Mouse (Mus musculus): ENCODE data around the gene Cfap69.
A peak's percentile ranks its signal among the peaks of the same experiment; 100 is the strongest.

The Cfap69 gene

DNA sequence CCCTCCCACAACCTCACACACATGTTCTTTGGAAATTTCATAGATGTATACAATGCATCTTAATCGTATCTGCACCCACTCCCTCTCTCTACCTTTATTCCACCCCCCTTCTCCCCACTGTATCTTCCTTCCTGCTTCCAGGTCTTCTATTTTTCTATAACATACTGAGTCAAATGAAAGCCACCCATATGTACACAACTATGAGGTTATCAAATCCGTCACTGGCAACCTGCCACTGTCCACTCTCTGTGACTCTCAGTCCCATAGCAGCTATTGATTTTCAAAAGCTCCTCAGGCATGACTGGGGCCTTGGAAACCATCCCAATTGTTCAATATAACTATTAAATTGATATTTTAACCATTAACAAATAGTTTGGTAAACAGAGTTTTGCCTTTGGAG lies 6.1 kb downstream of the Cfap69 start:
- DNase-seq (ENCODE audit: low spot score in 2 of 2), result no peak

DNA sequence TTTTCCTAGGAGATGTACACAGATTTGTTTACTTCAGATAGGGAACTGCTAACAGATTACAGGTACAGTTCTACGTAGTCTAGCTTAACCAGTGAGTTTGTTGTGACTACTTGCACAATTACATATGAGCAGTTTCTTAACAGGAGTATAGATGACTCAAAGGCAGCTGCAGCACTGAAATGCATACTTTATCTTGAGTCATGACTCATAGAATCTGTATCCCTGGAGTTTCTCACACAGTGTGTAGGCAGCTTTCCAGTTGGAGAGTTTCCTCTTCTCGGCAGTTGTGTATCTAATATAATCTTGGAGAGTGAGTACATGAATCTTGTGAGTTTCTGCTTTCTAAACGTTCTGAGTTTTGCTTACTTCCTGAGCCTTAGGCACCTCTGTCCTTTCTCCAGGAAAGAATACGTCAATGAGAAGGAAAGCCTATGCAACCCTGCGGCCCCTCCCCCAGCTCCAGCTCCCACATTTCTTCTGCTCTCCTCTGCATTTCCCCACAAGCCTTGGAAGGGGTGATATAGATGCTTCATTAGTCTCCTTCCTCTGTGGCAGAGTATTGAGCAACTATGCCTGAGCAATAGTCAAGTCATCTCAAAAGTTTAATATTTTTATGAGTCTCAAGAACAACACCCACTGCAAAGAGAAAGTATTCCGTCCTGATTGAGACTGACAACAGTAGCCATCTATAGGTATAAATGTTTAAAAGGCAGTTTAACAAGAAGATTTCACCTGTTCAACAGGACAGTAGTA lies 15.0 kb downstream of the Cfap69 start:
- DNase-seq (ENCODE audit: low spot score in 2 of 2), result peak; percentile 7 to 24

DNA sequence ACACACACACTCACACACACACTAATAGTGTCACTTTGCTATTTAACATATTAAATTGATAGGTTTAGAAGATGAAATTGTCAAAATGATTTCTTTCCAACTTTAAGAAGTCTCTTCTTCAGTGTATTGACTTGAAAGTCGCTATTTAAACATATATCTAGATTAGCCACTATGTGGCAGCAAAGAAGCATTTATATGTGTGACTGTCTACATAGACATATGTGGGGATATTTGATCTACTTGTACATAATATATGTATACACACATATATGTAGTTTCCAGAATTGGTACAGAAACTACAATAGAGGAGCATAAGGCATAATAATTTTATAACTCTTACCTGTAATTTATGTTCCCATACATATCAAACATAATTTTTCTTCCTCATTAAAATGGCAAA lies 17.9 kb downstream of the Cfap69 start:
- DNase-seq (ENCODE audit: low spot score in 2 of 2), result no peak

DNA sequence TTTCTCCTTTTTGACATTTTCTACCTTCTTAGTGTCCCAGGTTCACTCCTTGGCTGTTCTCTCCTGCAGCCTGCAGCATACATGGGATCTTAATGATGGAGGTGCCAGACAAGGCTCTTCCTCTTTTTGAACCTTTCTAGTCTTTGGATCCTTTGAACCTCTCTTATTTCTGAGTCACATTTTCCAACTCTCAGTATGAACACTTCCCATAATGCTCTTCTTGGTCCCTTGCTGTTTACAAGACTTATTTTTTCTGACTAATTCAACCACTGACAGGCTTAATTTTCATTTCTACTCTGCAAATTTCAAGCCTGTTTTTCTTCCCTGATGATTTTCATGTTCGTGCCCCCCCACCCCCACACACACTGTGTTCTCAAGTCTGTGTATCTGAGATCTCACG lies 25.5 kb downstream of the Cfap69 start:
- no peak for DNase-seq (ENCODE audit: low spot score in 2 of 2)

DNA sequence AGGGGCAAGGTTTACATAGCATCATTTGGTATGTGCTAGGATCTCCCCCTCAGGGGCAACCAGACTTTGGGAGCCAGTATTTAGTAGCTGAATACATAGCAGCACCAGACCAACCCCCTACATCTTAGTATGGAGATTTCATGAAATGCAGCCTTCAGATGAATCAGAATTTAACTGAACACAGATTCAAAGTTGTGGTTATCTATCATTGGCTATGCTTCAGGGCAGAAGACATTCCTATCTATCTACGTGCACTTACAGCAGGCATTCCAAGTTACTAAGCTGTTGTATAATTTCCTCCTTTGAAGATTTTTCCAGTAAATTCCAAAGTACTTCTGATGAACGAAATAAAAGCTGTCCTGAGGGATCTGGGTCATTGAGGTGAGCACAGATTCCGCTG lies 38.5 kb downstream of the Cfap69 start:
- no peak for DNase-seq (ENCODE audit: low spot score in 2 of 2)

DNA sequence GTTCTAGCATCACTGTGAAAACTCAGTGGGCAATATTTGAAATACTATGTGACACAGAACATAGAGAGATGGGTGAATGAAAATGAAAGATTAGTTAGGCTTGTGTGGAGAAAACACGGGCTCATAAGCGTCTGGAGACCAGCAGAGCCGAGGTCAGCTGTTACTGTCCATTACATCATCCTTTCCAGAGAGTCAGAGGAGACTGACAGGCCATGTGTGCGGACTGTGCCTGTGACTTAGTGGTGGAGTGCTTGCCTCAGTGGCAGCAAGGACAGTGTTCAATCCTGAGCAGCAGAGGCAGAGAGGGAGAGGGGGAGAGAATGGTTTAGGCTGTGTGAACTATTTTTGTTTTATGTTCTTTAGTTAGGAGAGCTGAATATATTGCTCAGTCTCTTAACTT lies 45.7 kb downstream of the Cfap69 start:
- no peak for DNase-seq (ENCODE audit: low spot score in 2 of 2)

DNA sequence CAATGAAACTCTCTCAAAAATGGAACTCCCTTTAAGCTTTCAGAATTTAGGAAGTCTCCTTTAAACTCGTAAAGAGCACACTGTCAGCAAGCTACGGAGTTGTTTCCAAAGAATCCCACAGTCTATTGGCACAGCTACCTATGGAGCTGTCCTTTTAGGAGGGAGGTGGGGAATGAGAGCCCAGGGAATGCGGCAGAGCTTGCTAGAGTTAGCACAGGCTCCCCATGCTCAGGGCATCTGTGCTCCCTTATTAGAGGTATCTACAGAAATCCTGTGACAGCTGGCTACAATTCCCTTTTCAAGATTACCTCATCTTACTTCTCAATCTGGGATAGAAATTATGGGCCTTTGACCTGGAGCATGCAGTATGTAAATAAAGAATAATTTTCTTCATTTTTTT lies 53.5 kb downstream of the Cfap69 start:
- DNase-seq (ENCODE audit: low spot score in 2 of 2), result no peak

DNA sequence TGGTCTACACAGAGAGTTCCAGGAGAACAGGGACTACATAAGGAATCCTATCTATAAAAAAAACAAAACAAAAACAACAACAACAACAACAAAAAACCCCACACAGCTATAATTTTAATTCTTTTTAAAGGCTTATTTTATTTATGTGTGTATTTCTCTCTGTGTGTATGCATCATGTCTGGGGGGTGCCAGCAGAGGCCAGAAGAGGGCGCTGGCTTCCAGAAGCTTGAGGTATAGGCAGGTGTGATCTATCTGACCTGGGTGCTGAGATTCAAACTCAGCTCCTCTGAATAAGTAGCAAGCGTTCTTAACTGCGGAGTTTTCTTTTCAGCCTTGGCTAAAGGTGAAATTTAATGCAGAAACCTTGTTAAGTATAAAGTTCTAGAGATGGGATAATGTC lies 76.4 kb downstream of the Cfap69 start:
- no peak for DNase-seq (ENCODE audit: low spot score in 2 of 2)

DNA sequence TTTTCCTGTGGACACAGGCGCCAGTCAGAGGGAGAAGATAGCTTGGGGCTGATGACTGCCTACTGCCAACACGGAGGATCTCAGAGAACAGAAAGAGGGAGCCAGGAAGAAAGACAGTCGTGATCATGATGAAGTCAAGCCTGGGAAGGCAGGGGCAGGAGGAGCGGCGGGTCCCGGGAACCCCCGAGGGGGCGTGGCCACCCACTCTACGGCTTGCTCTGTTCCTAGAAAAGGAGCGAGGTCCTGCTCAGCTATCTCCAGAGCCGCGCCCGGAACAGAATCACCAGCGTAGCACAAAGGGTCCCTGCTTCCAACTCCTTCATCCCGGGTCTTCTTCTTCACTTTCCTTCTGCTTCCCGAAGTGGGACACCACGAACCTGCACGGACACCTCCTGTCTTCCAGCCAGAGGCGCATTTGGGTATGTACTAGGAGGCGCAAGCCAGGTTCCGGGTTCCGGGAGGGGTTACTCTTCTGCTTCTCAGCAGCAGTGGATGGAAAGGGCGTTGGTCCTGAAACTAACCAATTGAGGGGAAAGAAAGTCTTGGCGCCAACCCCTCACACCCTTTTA lies 90.2 kb downstream of the Cfap69 start, which contains the start of gene Gm8773:
TSS of gene Gm8773 (plus strand) at position 51 of the 569 bp plus-strand sequence.
- DNase-seq (ENCODE audit: low spot score in 2 of 2), result peak in 1 of 2 experiments; percentile 9

DNA sequence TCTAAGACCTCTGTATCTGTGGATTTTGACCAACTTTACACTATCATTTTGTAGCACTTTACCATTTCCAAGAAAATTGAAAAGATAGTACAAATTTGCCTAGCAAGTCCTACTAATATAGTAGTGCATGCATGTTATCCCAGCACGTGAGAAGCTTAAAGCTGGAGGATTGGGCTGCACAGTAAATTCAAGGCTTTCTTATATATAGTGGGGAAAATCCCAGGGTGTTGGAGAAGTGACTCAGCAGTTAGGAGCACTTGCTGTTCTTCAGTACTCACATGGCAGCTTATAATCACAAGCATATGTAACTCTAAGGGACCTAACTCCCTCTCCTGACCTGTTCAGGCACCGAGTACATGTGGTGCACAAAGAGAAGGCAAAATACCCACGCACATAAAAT lies 101.6 kb downstream of the Cfap69 start:
- no peak for DNase-seq (ENCODE audit: low spot score in 2 of 2)

DNA sequence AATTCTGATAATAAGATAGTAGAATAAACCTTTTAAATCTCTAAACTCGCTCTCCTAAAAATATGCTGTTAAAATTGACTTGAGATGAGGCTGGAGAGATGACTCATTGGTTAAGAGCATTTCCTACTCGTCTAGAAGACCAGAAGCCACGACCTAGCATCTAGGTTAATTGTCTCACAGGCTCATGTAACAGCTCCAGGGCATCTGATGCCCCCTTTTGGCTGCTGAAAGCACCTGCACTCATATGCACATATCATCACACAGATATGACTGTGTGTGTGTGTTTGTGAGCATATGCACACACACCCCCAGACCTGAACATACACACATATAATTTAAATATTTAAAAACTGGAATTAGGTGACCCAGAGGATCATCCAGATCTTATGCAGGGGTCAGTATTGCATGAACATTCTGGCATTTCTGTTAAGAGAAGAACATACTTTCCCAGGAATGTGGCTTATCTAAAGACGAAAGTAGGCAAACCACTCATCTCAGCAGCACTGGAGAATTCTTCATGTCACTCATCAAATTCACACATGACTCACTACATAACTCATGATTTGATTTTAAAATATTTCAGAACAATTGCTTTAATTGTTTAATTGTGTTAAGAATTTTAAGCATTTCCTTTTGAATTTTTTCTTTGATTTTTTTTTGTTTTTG lies 102.9 kb downstream of the Cfap69 start:
- no peak for DNase-seq (ENCODE audit: low spot score in 2 of 2)

DNA sequence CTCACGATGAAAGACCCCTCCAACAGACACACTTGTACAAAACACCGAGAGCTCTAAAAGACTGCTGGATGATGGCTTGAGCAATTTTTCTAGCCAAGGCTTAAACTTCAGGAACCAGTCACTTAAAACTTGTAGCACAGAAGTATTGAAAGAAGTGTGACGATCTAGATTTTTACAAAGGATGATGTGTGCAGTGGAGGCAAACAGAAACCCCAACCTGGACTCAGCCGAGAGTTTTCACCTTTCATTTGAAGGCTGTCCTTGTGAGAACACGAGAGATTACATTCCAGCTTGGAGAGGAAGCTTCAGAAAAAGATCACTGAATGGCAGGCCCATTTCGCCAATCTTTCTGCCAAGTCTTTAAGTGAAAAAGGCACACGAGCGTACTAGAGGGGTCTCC lies 104.2 kb downstream of the Cfap69 start:
- no peak for DNase-seq (ENCODE audit: low spot score in 2 of 2)

DNA sequence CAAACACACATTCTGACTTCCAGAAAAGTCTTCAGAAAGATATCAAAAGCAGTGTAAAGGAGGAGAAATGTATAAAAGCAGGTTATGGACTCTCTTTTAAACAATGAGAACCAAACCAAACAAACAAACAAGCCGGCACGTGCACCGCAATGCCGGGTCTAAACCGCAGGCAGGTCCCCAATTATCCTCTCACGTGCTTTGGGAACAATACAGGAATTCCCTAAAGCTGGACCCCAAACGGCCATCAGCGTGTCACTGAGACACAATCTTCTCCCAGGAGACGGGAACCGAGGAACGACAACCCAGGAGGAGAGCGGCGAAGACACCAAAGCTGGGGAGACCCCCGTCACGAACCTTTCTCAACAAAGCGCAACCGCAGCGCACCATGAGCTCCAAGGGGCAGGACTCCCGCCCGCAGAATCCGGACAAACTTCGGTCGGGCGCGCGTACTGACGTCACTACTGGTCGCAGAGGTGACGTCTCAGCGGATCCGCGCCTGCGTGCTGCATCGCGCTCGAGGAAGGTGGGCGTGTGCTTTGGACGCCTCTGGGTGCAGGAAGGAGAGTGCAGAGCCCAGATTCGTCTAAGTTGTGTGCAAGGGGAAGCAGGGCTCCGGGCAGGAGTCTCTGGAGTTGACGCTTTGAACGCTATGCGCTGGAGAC lies 104.8 kb downstream of the Cfap69 start, which contains the start of gene Gtpbp10:
TSS of gene Gtpbp10 (minus strand) at position 460 of the 662 bp plus-strand sequence.
- DNase-seq (ENCODE audit: low spot score in 2 of 2), result peak; percentile 86 to 90

DNA sequence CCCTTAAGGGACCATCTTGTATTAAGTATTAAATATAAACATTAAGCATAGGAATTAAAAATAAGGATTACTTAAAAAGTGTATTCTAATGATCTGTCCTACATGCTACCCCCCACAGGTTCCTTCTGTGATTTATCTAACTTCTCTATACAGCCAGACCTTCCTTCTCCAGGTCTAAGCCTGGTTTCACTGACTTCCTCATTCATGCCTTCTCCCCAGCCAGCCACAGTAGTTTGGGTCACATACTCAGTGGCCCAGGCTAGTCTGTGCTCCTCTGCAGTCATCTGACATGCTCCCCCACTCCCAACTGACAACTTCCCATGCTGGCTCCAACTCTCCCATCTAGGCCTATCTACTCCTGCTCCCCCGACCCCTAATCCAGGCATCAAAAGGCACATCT lies 112.9 kb downstream of the Cfap69 start:
- DNase-seq (ENCODE audit: low spot score in 2 of 2), result no peak

DNA sequence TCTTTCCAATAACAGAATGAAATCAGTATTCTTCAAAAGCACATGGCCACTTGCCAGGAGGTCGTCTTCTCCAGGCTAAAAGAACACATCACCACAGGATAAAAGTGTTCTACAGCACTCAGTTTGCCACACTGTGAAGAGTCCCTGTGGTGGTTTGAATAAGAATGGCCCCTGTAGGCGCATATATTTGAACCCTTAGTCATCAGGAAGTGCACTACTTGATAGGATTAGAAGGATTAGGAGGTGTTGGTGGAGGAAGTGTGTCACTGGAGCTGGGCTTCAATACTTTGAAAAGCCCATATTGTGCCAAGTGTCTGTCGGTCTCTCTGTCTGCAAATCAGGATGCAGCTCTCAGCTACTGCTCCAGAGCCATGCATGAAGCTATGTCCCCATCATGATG lies 123.7 kb downstream of the Cfap69 start:
- DNase-seq (ENCODE audit: low spot score in 2 of 2), result no peak

DNA sequence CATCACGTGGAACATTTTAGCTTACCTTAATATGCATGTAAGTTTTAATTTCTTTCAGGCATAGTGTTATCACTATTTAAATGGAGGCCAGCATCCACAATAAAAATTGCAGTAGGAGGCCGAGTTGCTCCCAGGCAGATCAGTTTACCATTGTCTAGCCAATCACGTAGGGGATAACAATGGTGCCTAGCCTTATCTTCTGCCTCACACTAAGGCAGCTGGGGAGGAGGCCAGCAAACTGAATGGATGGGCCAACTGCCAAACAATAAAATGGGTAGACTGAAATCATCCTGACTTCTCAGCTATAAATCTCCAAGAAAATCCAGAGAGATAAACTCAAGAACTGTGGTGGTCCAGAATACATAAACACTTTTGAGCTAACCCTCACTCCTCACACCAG lies 124.3 kb downstream of the Cfap69 start:
- DNase-seq (ENCODE audit: low spot score in 2 of 2), result no peak

DNA sequence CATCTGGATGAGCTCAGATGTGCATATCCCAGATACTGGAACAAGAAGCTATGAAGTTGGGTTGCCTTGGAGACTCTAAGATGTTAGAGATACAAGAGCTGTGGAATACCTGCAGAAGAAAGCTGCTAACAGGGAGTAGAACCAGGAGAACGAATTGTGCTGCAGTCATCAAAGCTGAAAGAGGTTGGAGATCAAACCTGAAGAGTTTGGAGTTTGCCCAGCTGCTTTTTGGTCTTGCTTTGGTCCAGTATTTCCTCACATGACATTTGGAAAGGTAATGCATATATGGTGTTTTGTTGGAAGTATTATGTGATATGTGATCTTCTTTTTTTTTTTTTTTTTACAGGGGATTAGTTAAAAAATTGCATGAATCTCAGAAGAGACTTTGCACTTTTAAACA lies 127.9 kb downstream of the Cfap69 start:
- DNase-seq (ENCODE audit: low spot score in 2 of 2), result no peak

DNA sequence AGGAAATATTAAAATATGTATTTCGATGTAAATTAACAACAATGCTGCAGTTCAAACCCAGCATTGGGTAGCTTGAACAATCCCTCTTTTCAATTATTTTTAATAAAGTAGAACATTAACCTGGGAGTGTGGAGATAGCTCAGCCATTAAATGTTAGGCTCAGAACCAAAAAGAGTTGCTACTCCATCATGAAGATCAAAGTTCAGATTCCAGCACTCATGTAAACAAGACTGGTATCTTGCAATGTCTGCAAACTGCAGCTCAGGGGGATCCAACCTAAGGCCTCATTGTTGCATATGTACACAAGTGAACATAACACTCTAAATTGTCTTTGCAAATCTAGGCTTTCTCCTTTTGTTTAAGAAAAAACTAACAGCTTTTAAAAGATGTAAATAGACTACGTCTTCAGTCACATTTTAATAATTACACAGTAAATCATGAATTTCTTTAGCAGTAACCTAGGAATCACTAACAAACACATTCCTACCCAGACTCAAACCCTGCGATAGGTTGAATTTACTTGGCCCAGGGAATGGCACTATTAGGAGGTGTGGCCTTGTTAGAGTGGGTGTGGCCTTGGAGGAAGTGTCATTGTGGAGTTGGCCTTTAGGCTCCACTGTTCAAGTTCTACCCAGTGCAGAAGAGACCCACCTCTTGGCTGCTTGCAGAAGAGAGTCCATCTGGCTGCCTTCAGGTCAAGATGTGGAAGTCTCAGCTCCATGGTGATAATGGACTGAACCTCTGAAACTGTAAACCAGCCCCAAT lies 130.2 kb downstream of the Cfap69 start:
- no peak for DNase-seq (ENCODE audit: low spot score in 2 of 2)
